Mouse (Mus musculus): Measurements from ENCODE around the gene Thbs3. TPM values are rescaled to one million over a fixed set of nuclear protein-coding genes. Genes with fewer than 3 reads are reported as not detected.
A peak's percentile ranks its signal among the peaks of the same experiment; 100 is the strongest.

Gene Thbs3
- polyA plus RNA-seq, 1 experiment from 2014 or later: 38.8 TPM

DNA sequence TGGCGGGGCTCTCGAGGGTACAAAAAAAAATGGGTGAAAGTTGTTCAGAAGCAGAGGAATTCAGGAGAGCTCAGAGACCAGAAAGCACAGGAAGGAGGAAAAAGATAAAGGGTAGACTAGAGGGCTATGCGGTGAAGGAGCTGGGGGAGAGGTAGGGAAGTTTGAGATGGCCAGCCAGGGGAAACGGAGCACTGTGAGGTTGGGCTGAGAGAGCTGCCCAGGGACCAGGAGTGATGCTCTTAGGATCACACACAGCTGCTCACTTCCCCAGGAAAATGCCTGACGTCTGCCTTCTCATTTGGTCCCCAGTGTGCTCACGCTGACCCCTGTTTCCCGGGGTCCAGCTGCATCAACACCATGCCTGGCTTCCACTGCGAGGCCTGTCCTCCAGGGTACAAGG lies 4.6 kb downstream of the Thbs3 start:
- WGBS: 37% methylated on average over 8 of the region's 8 CpGs
- no peaks in the 10 kb centered on the region for H3K27me3 ChIP-seq (ENCODE audit: control insufficient read depth, insufficient read depth, low read length)
- H3K9ac ChIP-seq (ENCODE audit: low read length): peak overlapping the region; percentile 27; the same call in 1 of the 2 replicates
- H3K36me3 ChIP-seq (ENCODE audit: control insufficient read depth, insufficient read depth, low read length): no peaks in the 10 kb centered on the region
- H3K9me3 ChIP-seq (replicated peaks; ENCODE audit: control insufficient read depth, low read length): no peaks in the 10 kb centered on the region
- H3K4me1 ChIP-seq (ENCODE audit: control insufficient read depth, insufficient read depth, low read length): peaks cover 12% of the 10 kb centered on the region
- no peak overlapping the region for H3K4me2 ChIP-seq (ENCODE audit: low read depth, low read length)
- no peak overlapping the region for H3K27ac ChIP-seq (ENCODE audit: low read length)
- H3K4me3 ChIP-seq (replicated peaks; ENCODE audit: low read length): no peak overlapping the region
- no peak for ATAC-seq (ENCODE audit: insufficient read depth, low FRiP score)

DNA sequence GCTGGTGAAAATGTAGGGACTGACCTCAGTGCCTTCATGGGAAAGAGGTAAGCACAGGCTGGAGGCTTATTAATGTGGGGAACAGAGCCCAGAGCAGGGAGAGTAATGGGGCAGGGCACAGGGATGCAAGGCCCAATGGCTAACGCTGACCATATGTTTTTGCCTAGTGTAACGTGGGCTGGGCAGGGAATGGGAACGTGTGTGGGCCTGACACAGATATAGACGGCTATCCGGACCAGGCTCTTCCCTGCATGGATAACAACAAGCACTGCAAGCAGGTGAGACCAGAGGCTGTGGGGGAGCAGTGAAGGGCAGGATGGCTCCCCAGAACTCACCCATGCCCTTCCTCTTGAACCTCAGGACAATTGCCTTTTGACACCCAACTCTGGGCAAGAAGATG lies 6.2 kb downstream of the Thbs3 start:
- H3K27ac ChIP-seq (ENCODE audit: low read length): no peak overlapping the region
- no peaks in the 10 kb centered on the region; the same call in 1 of the 2 replicates for H3K27me3 ChIP-seq (ENCODE audit: control insufficient read depth, insufficient read depth, low read length)
- no peaks in the 10 kb centered on the region for H3K36me3 ChIP-seq (ENCODE audit: control insufficient read depth, insufficient read depth, low read length)
- H3K4me3 ChIP-seq (replicated peaks; ENCODE audit: low read length): no peak overlapping the region
- H3K4me1 ChIP-seq (ENCODE audit: control insufficient read depth, insufficient read depth, low read length): peaks cover 5% of the 10 kb centered on the region
- H3K9ac ChIP-seq (ENCODE audit: low read length): no peak overlapping the region
- ATAC-seq (ENCODE audit: insufficient read depth, low FRiP score): no peak
- 82% methylated on average over 5 of the region's 5 CpGs for WGBS
- H3K9me3 ChIP-seq (replicated peaks; ENCODE audit: control insufficient read depth, low read length): no peaks in the 10 kb centered on the region
- H3K4me2 ChIP-seq (ENCODE audit: low read depth, low read length): no peak overlapping the region

- Histone ChIP-seq H3K27me3 (ENCODE audit: control insufficient read depth, insufficient read depth, low read length) (no peaks in the 10 kb centered on the region; the same call in 1 of the 2 replicates), H3K36me3 (ENCODE audit: control insufficient read depth, insufficient read depth, low read length) (no peaks in the 10 kb centered on the region), H3K9me3 (replicated peaks; ENCODE audit: control insufficient read depth, low read length) (no peaks in the 10 kb centered on the region), H3K9ac (ENCODE audit: low read length) (no peak overlapping the region), H3K27ac (ENCODE audit: low read length) (no peak overlapping the region), H3K4me3 (replicated peaks; ENCODE audit: low read length) (no peak overlapping the region), H3K4me2 (ENCODE audit: low read depth, low read length) (no peak overlapping the region), H3K4me1 (ENCODE audit: control insufficient read depth, insufficient read depth, low read length) (peaks cover 28% of the 10 kb centered on the region)
- WGBS: 73% methylated on average over 11 of the region's 11 CpGs
- no peak for ATAC-seq (ENCODE audit: insufficient read depth, low FRiP score)
Observed at GRCm38 (mm10) chr3:89224796-89225195, 9.8 kb downstream of the Thbs3 start.

DNA sequence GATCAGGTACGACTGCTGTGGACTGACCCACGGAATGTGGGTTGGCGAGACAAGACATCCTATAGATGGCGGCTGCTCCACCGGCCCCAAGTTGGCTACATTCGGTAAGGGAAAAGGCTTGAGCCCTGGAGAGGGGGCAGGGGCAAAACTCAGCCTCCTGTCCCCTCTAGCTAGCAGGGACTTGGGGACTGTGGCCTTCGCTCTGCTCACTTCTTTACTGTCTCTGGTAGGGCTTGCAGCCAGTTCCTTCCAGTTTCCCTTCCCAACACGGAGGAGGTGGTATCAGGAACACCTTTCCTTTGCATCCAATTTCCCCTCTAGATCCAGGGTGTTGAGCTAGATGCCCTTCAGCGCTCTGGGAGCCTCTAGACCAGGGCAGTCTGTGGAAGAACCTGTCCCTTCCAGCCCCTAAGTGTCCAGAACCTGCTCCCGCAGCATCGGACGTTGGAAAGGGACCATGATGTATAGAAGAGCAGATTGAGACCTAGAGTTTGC lies 10.4 kb downstream of the Thbs3 start:
- no peak for ATAC-seq (ENCODE audit: insufficient read depth, low FRiP score)
- Histone ChIP-seq H3K27ac (ENCODE audit: low read length) (no peak overlapping the region), H3K4me3 (replicated peaks; ENCODE audit: low read length) (no peak overlapping the region), H3K9me3 (replicated peaks; ENCODE audit: control insufficient read depth, low read length) (no peaks in the 10 kb centered on the region), H3K4me2 (ENCODE audit: low read depth, low read length) (no peak overlapping the region), H3K4me1 (ENCODE audit: control insufficient read depth, insufficient read depth, low read length) (peaks cover 28% of the 10 kb centered on the region), H3K36me3 (ENCODE audit: control insufficient read depth, insufficient read depth, low read length) (no peaks in the 10 kb centered on the region), H3K27me3 (ENCODE audit: control insufficient read depth, insufficient read depth, low read length) (no peaks in the 10 kb centered on the region; the same call in 1 of the 2 replicates), H3K9ac (ENCODE audit: low read length) (no peak overlapping the region; the same call in 1 of the 2 replicates)
- WGBS: 53% methylated on average over 12 of the region's 12 CpGs

- 46% methylated on average over 4 of the region's 4 CpGs for WGBS
- H3K4me3 ChIP-seq (replicated peaks; ENCODE audit: low read length): no peak overlapping the region
Observed at GRCm38 (mm10) chr3:89225918-89226317, 10.9 kb downstream of the Thbs3 start.

DNA sequence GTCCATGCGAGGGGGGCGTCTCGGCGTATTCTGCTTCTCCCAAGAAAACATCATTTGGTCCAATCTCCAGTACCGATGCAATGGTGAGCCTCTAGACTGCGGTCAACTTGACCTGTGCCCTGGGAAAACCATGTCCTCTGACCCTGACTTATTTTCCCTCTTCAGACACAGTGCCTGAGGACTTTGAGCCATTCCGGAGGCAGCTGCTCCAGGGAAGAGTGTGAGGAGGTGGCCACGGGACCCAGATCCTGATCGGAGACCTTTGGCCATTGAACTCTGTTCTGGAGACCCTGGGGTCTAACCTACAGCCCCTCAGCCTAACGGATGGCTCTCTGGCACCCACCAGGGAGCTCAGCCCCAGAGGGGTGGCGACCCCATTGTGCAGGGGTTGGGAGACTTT lies 11.4 kb downstream of the Thbs3 start:
- Histone ChIP-seq H3K4me2 (ENCODE audit: low read depth, low read length) (peak overlapping the region; percentile 85; the same call in 1 of the 2 replicates), H3K4me3 (replicated peaks; ENCODE audit: low read length) (peak overlapping the region; percentile 52), H3K27ac (ENCODE audit: low read length) (no peak overlapping the region), H3K36me3 (ENCODE audit: control insufficient read depth, insufficient read depth, low read length) (no peaks in the 10 kb centered on the region), H3K9me3 (replicated peaks; ENCODE audit: control insufficient read depth, low read length) (no peaks in the 10 kb centered on the region), H3K9ac (ENCODE audit: low read length) (peak overlapping the region; percentile 60), H3K27me3 (ENCODE audit: control insufficient read depth, insufficient read depth, low read length) (no peaks in the 10 kb centered on the region; the same call in 1 of the 2 replicates), H3K4me1 (ENCODE audit: control insufficient read depth, insufficient read depth, low read length) (peaks cover 28% of the 10 kb centered on the region)
- no peak for ATAC-seq (ENCODE audit: insufficient read depth, low FRiP score)
- WGBS: 34% methylated on average over 11 of the region's 11 CpGs

More at GRCm38 (mm10) chr3:89225918-89226317, 10.9 kb downstream of the Thbs3 start:
- H3K9ac ChIP-seq (ENCODE audit: low read length): no peak overlapping the region
- no peaks in the 10 kb centered on the region; the same call in 1 of the 2 replicates for H3K27me3 ChIP-seq (ENCODE audit: control insufficient read depth, insufficient read depth, low read length)
- ATAC-seq (ENCODE audit: insufficient read depth, low FRiP score): no peak
- 0 out of 2 replicates have a peak overlapping the region, but pooled peaks have one; percentile 85 for H3K4me2 ChIP-seq (ENCODE audit: low read depth, low read length)
- H3K36me3 ChIP-seq (ENCODE audit: control insufficient read depth, insufficient read depth, low read length): no peaks in the 10 kb centered on the region
- no peak overlapping the region for H3K27ac ChIP-seq (ENCODE audit: low read length)
- peaks cover 28% of the 10 kb centered on the region for H3K4me1 ChIP-seq (ENCODE audit: control insufficient read depth, insufficient read depth, low read length)
- H3K9me3 ChIP-seq (replicated peaks; ENCODE audit: control insufficient read depth, low read length): no peaks in the 10 kb centered on the region

- ATAC-seq (ENCODE audit: insufficient read depth, low FRiP score): no peak
- Histone ChIP-seq H3K27me3 (ENCODE audit: control insufficient read depth, insufficient read depth, low read length) (no peaks in the 10 kb centered on the region; the same call in 1 of the 2 replicates), H3K9me3 (replicated peaks; ENCODE audit: control insufficient read depth, low read length) (no peaks in the 10 kb centered on the region), H3K27ac (ENCODE audit: low read length) (peak within 1 kb of the TSS; percentile 83), H3K9ac (ENCODE audit: low read length) (peak within 1 kb of the TSS; percentile 60), H3K4me1 (ENCODE audit: control insufficient read depth, insufficient read depth, low read length) (peaks cover 28% of the 10 kb centered on the region), H3K4me3 (replicated peaks; ENCODE audit: low read length) (peak within 1 kb of the TSS; percentile 52), H3K36me3 (ENCODE audit: control insufficient read depth, insufficient read depth, low read length) (no peaks in the 10 kb centered on the region), H3K4me2 (ENCODE audit: low read depth, low read length) (peak within 1 kb of the TSS; percentile 85)
- WGBS: 3% methylated on average over 21 of the region's 21 CpGs
Observed at GRCm38 (mm10) chr3:89226900-89227299, 11.9 kb downstream of the Thbs3 start, which contains the start of gene Mtx1. Gene Mtx1, minus strand, starts transcription at chr3:89227088.

GRCm38 (mm10) chr3:89227307-89228179 lies 12.6 kb downstream of the Thbs3 start:
- Histone ChIP-seq H3K27ac (ENCODE audit: low read length) (peak overlapping the region; percentile 83), H3K27me3 (ENCODE audit: control insufficient read depth, insufficient read depth, low read length) (no peaks in the 10 kb centered on the region; the same call in 1 of the 2 replicates), H3K4me2 (ENCODE audit: low read depth, low read length) (peak overlapping the region; percentile 85), H3K9me3 (replicated peaks; ENCODE audit: control insufficient read depth, low read length) (no peaks in the 10 kb centered on the region), H3K36me3 (ENCODE audit: control insufficient read depth, insufficient read depth, low read length) (no peaks in the 10 kb centered on the region), H3K4me3 (replicated peaks; ENCODE audit: low read length) (peak overlapping the region; percentile 52), H3K4me1 (ENCODE audit: control insufficient read depth, insufficient read depth, low read length) (peaks cover 28% of the 10 kb centered on the region), H3K9ac (ENCODE audit: low read length) (peak overlapping the region; percentile 60)
- WGBS: 4% methylated on average over 41 of the region's 41 CpGs
- ATAC-seq (ENCODE audit: insufficient read depth, low FRiP score): peak; percentile 79

GRCm38 (mm10) chr3:89228180-89228549 lies 13.2 kb downstream of the Thbs3 start:
- Histone ChIP-seq H3K4me3 (replicated peaks; ENCODE audit: low read length) (peak overlapping the region; percentile 52), H3K4me1 (ENCODE audit: control insufficient read depth, insufficient read depth, low read length) (peaks cover 31% of the 10 kb centered on the region), H3K9ac (ENCODE audit: low read length) (peak overlapping the region; percentile 69), H3K36me3 (ENCODE audit: control insufficient read depth, insufficient read depth, low read length) (no peaks in the 10 kb centered on the region), H3K4me2 (ENCODE audit: low read depth, low read length) (peak overlapping the region; percentile 85), H3K27me3 (ENCODE audit: control insufficient read depth, insufficient read depth, low read length) (no peaks in the 10 kb centered on the region; the same call in 1 of the 2 replicates), H3K27ac (ENCODE audit: low read length) (peak overlapping the region; percentile 83), H3K9me3 (replicated peaks; ENCODE audit: control insufficient read depth, low read length) (no peaks in the 10 kb centered on the region)
- under 1% methylated on average over 20 of the region's 20 CpGs for WGBS
- peak; percentile 46; the same call in 1 of the 2 replicates for ATAC-seq (ENCODE audit: insufficient read depth, low FRiP score)
